ENCODE assay signal across 8 mouse cellular contexts in genomic region chr19:53507497-53507896, GRCm38 (mm10). TPM values are rescaled to one million over a fixed set of nuclear protein-coding genes. Genes with fewer than 3 reads are reported as not detected.
A peak's percentile ranks its signal among the peaks of the same experiment; 100 is the strongest.
DNase-seq lines count a peak whose midpoint lies in the region; ATAC-seq lines count a peak whose summit lies in the region.

No protein-coding gene starts in this region.

- ATAC-seq in midbrain, embryonic 15.5 days (replicated peaks): no peak

- intact Hi-C loops in heart, postnatal 14 days (cut with DNase I): no loop called here

- 65% methylated on average over 8 of the region's 8 CpGs for WGBS in midbrain, embryonic 15.5 days

- no peak overlapping the region for H3K27ac ChIP-seq in midbrain, embryonic 15.5 days

- H3K4me2 ChIP-seq in midbrain, embryonic 15.5 days: no peak overlapping the region

- H3K4me3 ChIP-seq in midbrain, embryonic 15.5 days: no peak overlapping the region

- no peak overlapping the region for H3K9ac ChIP-seq in midbrain, embryonic 15.5 days

- no peaks in the 10 kb centered on the region for H3K27me3 ChIP-seq in midbrain, embryonic 15.5 days (replicated peaks)

- no peaks in the 10 kb centered on the region for H3K36me3 ChIP-seq in midbrain, embryonic 15.5 days (replicated peaks)

- no peaks in the 10 kb centered on the region for H3K9me3 ChIP-seq in midbrain, embryonic 15.5 days

- no peaks in the 10 kb centered on the region for H3K4me1 ChIP-seq in midbrain, embryonic 15.5 days

- peak; percentile 95 for DNase-seq in heart, adult 11 months
- DNase-seq in heart, adult 9 months (ENCODE audit: low spot score in 2 of 2): no peak
- DNase-seq in ovary, adult 18-20 months (ENCODE audit: low spot score): peak; percentile 27
- DNase-seq in ovary, postnatal 14 days (ENCODE audit: low spot score): no peak
- peak; percentile 26 to 36 for DNase-seq in heart, postnatal 14 days
- DNase-seq in thymus, postnatal 14 days: peak; percentile 67
- DNase-seq in cerebellum, adult 11-12 months: no peak

RNA-seq across cellular contexts. Expression of gene Dusp5, which starts 21.4 kb away (rescaled TPM):
- total RNA-seq in heart, postnatal 14 days (2021): 10 to 100 TPM in 1 of 2 experiments, 1 to 10 TPM in 1; 9.9 to 10.0 TPM
- polyA plus RNA-seq in midbrain, embryonic 15.5 days (2015; fragmentation: Nextera tagmentation; extraction: Ambion mirVana): 2.7 and 3.7 TPM in 2 replicates

Comparison
In these comparisons a context has a peak if more than half of its experiments do, and no peak if none do; other contexts are left out.
1. DNase-seq: peak in heart, adult 11 months (single experiment), ovary, adult 18-20 months (single experiment), heart, postnatal 14 days (2 of 2) and thymus, postnatal 14 days (single experiment); none in heart, adult 9 months (0 of 2), ovary, postnatal 14 days (single experiment) and cerebellum, adult 11-12 months (single experiment).